Mouse (Mus musculus): ENCODE data around the gene Myo1e. TPM values are rescaled to one million over a fixed set of nuclear protein-coding genes. Genes with fewer than 3 reads are reported as not detected.

Gene Myo1e
- polyA plus RNA-seq, 1 experiment from 2014 or later, result 2.2 TPM

DNA sequence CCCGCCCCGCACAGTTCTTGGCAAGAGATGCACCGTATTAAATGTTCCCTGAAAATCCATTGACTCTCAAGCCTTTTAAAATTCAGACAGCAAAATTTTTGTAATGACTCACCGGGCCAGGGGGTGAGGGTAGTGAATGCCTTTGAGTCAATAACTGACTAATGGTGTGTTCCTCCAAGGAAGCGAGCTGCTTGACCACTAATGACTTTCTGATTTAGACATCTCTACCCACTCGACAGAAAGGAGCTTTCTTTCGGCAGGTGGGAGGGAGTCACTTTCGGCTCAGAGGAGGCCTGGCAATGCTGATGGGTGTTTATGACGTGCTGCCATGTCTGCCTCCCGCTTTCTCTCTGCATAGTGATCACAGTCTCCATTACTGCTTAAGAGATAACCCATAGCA lies 83.6 kb downstream of the Myo1e start:
- Histone ChIP-seq H3K36me3 (no peaks in the 10 kb centered on the region), H3K27ac (no peak overlapping the region), H3K4me1 (replicated peaks) (no peaks in the 10 kb centered on the region), H3K4me3 (replicated peaks) (no peak overlapping the region), H3K9ac (no peak overlapping the region), H3K27me3 (no peaks in the 10 kb centered on the region), H3K9me3 (replicated peaks) (no peaks in the 10 kb centered on the region), H3K4me2 (no peak overlapping the region)
- DNase-seq (no peak), ATAC-seq (ENCODE audit: low read depth) (no peak)
- 74% methylated on average over 10 of the region's 10 CpGs for WGBS (ENCODE audit: insufficient replicate concordance)

DNA sequence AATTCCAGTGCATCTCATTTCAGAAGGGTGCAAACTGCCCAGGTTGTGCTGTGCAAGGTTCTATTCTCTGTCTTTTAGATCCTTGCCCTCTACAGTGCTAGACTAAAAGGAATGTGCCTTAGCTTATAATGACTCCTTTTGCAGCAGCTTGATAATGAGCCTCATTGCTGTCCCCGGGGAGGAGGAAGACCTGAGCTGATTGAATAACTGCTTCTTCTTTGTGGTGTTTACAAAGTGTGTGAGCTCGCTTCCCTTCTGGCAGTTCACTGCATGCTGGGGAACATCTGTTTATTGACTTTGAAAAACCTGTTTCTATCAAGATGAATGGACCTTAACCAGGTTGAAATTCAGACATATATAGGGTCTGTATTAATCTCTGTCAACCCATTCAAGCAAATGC lies 89.8 kb downstream of the Myo1e start:
- H3K27me3 ChIP-seq, result no peaks in the 10 kb centered on the region
- H3K9ac ChIP-seq, result no peak overlapping the region
- H3K4me2 ChIP-seq, result no peak overlapping the region
- 30% methylated on average over 2 of the region's 2 CpGs for WGBS (ENCODE audit: insufficient replicate concordance)
- H3K36me3 ChIP-seq, result no peaks in the 10 kb centered on the region
- H3K27ac ChIP-seq, result no peak overlapping the region
- no peak for DNase-seq
- H3K9me3 ChIP-seq (replicated peaks), result no peaks in the 10 kb centered on the region
- no peak for ATAC-seq (ENCODE audit: low read depth)
- H3K4me1 ChIP-seq (replicated peaks), result no peaks in the 10 kb centered on the region
- no peak overlapping the region for H3K4me3 ChIP-seq (replicated peaks)

DNA sequence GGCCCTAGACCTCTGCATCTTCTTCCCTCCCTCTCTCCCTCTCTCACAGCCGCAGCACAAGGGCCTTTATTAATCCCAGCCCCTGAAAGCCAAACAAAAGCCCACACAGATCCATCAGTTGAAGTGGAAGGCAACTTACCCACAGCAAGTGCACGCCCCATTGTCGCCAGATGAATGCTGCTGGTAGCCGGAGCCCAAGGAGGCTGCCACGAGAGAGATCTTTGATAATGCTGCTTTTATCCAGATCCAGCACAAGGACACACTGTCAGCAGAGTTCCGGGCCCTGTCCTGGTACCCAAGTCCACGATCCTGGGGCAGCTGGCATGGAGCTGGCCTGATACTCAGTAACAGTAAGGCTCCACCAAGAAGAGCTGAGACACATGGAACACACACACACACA lies 91.1 kb downstream of the Myo1e start:
- Histone ChIP-seq H3K9ac (no peak overlapping the region), H3K4me2 (no peak overlapping the region), H3K4me1 (replicated peaks) (no peaks in the 10 kb centered on the region), H3K4me3 (replicated peaks) (no peak overlapping the region), H3K36me3 (no peaks in the 10 kb centered on the region), H3K9me3 (replicated peaks) (no peaks in the 10 kb centered on the region), H3K27ac (no peak overlapping the region), H3K27me3 (no peaks in the 10 kb centered on the region)
- no peak for ATAC-seq (ENCODE audit: low read depth)
- WGBS (ENCODE audit: insufficient replicate concordance), result 56% methylated on average over 7 of the region's 7 CpGs
- no peak for DNase-seq

DNA sequence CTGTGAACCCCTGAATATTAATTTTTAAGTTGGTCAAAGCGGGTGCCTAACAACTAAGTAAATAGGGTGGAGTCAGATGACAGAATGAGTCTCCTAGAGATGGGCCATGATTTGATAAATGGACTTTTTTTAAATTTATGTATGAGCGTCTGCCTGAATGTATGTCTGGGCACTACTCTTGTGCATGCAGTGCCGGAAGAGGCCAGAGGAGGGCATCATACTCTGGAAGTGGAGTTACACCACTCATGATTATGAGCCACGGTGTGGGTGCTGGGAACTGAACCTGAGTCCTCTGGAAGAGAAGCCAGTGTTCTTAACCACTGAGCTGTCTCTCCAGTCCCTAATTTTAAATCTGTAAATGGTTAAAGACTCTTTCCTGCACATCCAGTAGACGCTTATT lies 93.6 kb downstream of the Myo1e start:
- Histone ChIP-seq H3K27me3 (no peaks in the 10 kb centered on the region), H3K4me2 (no peak overlapping the region), H3K4me3 (replicated peaks) (no peak overlapping the region), H3K4me1 (replicated peaks) (no peaks in the 10 kb centered on the region), H3K27ac (no peak overlapping the region), H3K36me3 (no peaks in the 10 kb centered on the region), H3K9me3 (replicated peaks) (no peaks in the 10 kb centered on the region), H3K9ac (no peak overlapping the region)
- 77% methylated on average over 5 of the region's 5 CpGs for WGBS (ENCODE audit: insufficient replicate concordance)
- DNase-seq, result no peak
- ATAC-seq (ENCODE audit: low read depth), result no peak

DNA sequence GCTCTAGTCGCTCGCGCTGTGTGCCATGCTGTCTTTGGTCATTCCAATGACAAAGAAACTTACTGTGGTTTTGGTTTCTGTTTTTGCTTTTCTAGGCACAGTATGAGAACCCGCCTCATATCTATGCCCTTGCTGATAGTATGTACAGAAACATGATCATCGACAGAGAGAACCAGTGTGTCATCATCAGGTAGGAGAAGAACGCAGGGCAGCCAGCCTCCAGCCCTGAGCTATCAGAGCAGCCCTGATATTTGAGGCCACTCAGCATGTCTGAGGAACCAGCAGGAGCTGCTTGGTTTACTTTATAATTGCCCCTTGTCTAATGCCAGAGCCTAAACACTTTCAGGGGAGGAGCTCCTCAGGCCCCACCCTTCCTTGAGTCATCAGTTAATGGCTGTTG lies 94.4 kb downstream of the Myo1e start:
- Histone ChIP-seq H3K9me3 (replicated peaks) (no peaks in the 10 kb centered on the region), H3K27ac (no peak overlapping the region)
- ATAC-seq (ENCODE audit: low read depth), result no peak

DNA sequence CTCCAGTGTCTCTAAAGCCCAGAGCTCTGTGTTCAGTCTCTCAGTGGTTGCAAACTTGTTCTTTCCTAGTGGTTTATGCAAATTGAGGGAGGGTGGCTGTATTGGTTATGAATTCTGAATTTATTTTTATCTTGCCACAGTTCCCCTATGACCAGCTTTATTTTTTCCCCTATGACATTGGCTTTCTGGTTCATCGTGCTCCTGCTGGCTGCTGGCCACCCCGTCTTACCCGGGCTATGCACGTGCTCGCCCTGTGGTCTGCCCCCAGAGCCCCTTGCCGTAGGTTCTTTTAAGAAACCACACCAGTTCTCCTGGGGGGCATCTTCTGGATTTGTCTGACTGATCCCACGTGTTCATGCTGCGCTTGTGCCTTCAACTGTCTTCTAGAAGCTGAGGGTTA lies 97.8 kb downstream of the Myo1e start:
- Histone ChIP-seq H3K4me3 (replicated peaks) (no peak overlapping the region), H3K4me1 (replicated peaks) (no peaks in the 10 kb centered on the region), H3K27ac (no peak overlapping the region), H3K9ac (no peak overlapping the region), H3K27me3 (no peaks in the 10 kb centered on the region), H3K9me3 (replicated peaks) (no peaks in the 10 kb centered on the region), H3K36me3 (no peaks in the 10 kb centered on the region), H3K4me2 (no peak overlapping the region)
- DNase-seq (no peak), ATAC-seq (ENCODE audit: low read depth) (no peak)
- 74% methylated on average over 8 of the region's 8 CpGs for WGBS (ENCODE audit: insufficient replicate concordance)

More for the DNA sequence above, 94.4 kb downstream of the Myo1e start:
- H3K27me3 ChIP-seq, result no peaks in the 10 kb centered on the region
- H3K4me1 ChIP-seq (replicated peaks), result no peaks in the 10 kb centered on the region
- no peak overlapping the region for H3K4me2 ChIP-seq
- H3K36me3 ChIP-seq, result no peaks in the 10 kb centered on the region
- DNase-seq, result no peak
- 81% methylated on average over 6 of the region's 6 CpGs for WGBS (ENCODE audit: insufficient replicate concordance)
- H3K4me3 ChIP-seq (replicated peaks), result no peak overlapping the region
- no peak overlapping the region for H3K9ac ChIP-seq

DNA sequence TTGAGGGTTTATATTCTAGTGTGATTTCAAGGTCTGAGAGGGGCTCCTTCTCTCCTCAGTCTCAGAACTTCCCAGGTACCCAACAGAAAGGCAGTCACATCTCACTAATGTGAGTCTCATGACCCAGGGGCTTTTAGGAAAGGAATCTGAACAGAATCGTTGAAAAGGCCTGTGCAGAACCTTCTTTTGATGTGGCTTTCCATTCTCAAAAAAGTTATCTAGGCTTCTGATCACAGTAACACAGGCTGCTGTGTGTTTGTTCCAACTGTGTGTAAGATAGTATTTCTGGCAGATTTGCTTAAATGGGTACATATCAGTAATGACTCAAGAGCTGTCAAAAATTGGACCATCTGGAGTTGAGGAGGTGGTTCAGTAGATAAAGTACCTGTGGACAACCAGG lies 102.9 kb downstream of the Myo1e start:
- no peaks in the 10 kb centered on the region for H3K9me3 ChIP-seq (replicated peaks)
- DNase-seq, result no peak

DNA sequence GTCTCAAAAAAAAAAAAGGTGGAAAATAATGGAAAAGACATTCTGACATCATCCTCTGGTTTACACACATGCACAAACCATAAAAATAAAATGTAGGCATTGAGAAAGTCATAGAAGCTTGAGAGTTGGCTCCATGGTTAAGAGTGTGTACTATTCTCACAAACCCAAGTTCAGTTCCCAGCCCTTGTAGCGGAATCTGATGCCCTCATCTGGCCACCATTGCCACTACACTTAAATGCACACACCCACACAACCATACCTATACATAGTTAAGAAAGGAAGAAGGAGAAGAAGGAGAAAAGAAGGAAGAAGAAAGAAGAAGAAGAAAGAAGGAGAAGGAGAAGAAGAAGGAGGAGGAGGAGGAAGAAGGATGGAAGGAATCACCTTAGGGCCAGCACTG lies 106.9 kb downstream of the Myo1e start:
- Histone ChIP-seq H3K36me3 (no peaks in the 10 kb centered on the region), H3K9me3 (replicated peaks) (no peaks in the 10 kb centered on the region), H3K27ac (no peak overlapping the region), H3K9ac (no peak overlapping the region), H3K4me3 (replicated peaks) (no peak overlapping the region), H3K27me3 (no peaks in the 10 kb centered on the region), H3K4me1 (replicated peaks) (no peaks in the 10 kb centered on the region), H3K4me2 (no peak overlapping the region)
- no peak for ATAC-seq (ENCODE audit: low read depth)
- no peak for DNase-seq
- 78% methylated on average over 1 of the region's 1 CpGs for WGBS (ENCODE audit: insufficient replicate concordance)

More for the DNA sequence above, 102.9 kb downstream of the Myo1e start:
- no peaks in the 10 kb centered on the region for H3K4me1 ChIP-seq (replicated peaks)
- H3K4me2 ChIP-seq, result no peak overlapping the region
- no peaks in the 10 kb centered on the region for H3K27me3 ChIP-seq
- ATAC-seq (ENCODE audit: low read depth), result no peak
- no peak overlapping the region for H3K4me3 ChIP-seq (replicated peaks)
- 57% methylated on average over 1 of the region's 1 CpGs for WGBS (ENCODE audit: insufficient replicate concordance)
- H3K27ac ChIP-seq, result no peak overlapping the region
- no peaks in the 10 kb centered on the region for H3K36me3 ChIP-seq
- H3K9ac ChIP-seq, result no peak overlapping the region

DNA sequence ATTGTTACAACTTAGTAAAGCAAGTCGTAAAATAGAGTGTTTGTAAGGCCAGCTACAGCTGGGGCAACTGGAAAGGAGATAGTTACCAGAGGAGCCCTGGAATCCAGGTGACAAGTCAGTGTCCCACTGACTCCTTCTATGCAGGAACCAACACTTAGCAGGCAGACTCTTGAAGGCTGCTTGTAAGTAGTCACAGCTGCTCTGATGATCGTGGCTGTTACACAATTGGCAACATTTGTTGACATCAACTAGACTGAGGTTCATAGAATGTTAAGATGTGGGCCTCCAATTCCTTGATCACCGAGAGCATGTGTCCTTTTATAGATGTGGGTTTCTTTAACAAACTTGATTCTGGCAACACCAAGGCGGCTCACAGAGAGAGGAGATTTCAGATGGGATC lies 108.0 kb downstream of the Myo1e start:
- no peaks in the 10 kb centered on the region for H3K9me3 ChIP-seq (replicated peaks)
- H3K9ac ChIP-seq, result no peak overlapping the region
- no peak overlapping the region for H3K27ac ChIP-seq
- H3K4me2 ChIP-seq, result no peak overlapping the region
- H3K4me3 ChIP-seq (replicated peaks), result no peak overlapping the region
- no peaks in the 10 kb centered on the region for H3K27me3 ChIP-seq
- no peaks in the 10 kb centered on the region for H3K4me1 ChIP-seq (replicated peaks)
- ATAC-seq (ENCODE audit: low read depth) (no peak), DNase-seq (no peak)
- no peaks in the 10 kb centered on the region for H3K36me3 ChIP-seq
- 58% methylated on average over 4 of the region's 4 CpGs for WGBS (ENCODE audit: insufficient replicate concordance)

DNA sequence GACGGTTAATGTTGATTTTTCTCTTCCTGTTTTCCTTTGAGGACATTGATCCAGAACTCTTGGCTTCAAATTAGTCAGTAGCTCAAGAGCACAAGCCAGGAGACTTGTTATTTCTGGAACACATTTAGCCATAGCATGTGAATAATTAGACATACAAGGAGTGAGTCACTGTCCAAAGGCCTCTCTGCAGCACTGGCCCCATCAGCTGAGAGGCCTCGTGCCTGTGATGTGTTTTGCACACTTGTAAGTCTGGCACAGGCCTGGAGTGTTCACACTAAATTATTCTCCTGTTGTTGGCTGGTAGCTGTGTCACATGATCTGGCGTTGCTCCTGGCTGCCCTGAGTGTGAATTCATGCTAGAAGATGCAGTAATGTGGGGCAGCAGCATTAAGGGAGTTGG lies 111.5 kb downstream of the Myo1e start:
- Histone ChIP-seq H3K4me3 (replicated peaks) (no peak overlapping the region), H3K4me2 (no peak overlapping the region), H3K27ac (no peak overlapping the region), H3K9ac (no peak overlapping the region), H3K36me3 (no peaks in the 10 kb centered on the region), H3K4me1 (replicated peaks) (no peaks in the 10 kb centered on the region), H3K9me3 (replicated peaks) (no peaks in the 10 kb centered on the region), H3K27me3 (no peaks in the 10 kb centered on the region)
- WGBS (ENCODE audit: insufficient replicate concordance), result 43% methylated on average over 3 of the region's 3 CpGs
- ATAC-seq (ENCODE audit: low read depth) (no peak), DNase-seq (no peak)

DNA sequence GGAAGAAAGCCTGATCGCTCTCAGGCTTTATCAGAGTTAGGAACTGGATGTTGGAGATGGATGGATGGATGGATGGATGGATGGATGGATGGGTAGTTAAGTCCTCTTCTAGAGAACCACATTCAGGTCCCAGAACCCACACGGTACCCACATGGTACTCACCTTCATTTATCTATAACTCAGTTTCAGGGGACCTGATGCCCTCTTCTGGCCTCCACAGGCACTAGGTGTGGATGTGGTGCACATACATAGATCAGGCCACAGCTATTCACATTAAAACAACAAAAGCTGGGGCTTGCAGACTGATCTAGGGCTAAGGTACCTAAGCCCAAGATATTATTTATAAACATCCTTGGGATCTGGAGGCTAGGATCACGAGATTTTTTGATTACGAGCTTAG lies 117.2 kb downstream of the Myo1e start:
- ATAC-seq (ENCODE audit: low read depth) (no peak), DNase-seq (no peak)
- Histone ChIP-seq H3K36me3 (no peaks in the 10 kb centered on the region), H3K4me3 (replicated peaks) (no peak overlapping the region), H3K27ac (no peak overlapping the region), H3K9me3 (replicated peaks) (no peaks in the 10 kb centered on the region), H3K9ac (no peak overlapping the region), H3K27me3 (no peaks in the 10 kb centered on the region), H3K4me1 (replicated peaks) (no peaks in the 10 kb centered on the region), H3K4me2 (no peak overlapping the region)
- 55% methylated on average over 4 of the region's 4 CpGs for WGBS (ENCODE audit: insufficient replicate concordance)

DNA sequence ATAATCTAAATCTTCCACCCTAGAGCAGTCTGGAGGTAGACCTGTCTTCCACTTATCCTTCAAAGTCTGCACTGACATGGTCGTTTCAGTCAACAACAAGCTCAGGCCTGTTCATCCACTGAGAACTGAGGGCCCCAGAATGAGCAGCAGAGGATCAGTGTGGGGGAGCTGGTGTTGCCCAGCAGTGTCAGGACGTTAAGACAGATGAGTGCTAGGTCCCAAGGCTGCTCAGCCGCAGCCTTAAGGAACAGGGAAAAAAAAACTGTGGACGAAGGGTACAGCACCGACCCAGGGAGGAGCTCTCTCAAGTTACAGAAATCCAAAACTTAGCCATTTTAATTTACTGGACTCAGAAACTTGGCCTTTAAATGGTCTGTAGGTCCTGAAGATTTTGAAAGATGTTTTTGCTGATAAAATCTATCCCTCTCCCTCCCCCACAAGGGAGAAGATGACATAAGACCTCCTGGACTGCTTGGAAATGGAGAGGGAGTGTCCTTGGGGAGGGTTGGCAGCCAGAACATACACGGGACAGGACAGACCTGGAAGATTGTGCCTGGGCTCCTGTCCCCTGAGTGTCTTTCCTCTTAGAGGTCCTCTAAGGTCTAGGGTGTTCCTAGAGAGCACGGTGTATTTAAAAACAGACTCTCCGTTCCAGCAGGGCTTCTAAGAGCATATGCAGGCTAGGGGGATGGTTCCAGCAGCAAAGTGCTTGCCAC lies 118.9 kb downstream of the Myo1e start:
- Histone ChIP-seq H3K27me3 (no peaks in the 10 kb centered on the region), H3K4me2 (no peak overlapping the region), H3K9me3 (replicated peaks) (no peaks in the 10 kb centered on the region), H3K4me1 (replicated peaks) (no peaks in the 10 kb centered on the region), H3K27ac (no peak overlapping the region), H3K4me3 (replicated peaks) (no peak overlapping the region), H3K9ac (no peak overlapping the region), H3K36me3 (no peaks in the 10 kb centered on the region)
- DNase-seq (no peak), ATAC-seq (ENCODE audit: low read depth) (no peak)
- 50% methylated on average over 8 of the region's 8 CpGs for WGBS (ENCODE audit: insufficient replicate concordance)
